Mouse (Mus musculus) embryonic facial prominence, embryonic 12.5 days (tissue): ENCODE measurements around the gene Gucy2d. TPM values are rescaled to one million over a fixed set of nuclear protein-coding genes. Genes with fewer than 3 reads are reported as not detected.

Source experiments
- ATAC-seq: fragments of 200-750 bp; cut with Nextera tagmentation; 2 replicates; pipeline ENCODE4 v1.8.0; 2017; ENCODE audit not compliant: insufficient number of reproducible peaks, insufficient read depth, low FRiP score, low TSS enrichment
- H3K27ac ChIP-seq: fragments of 300-500 bp; sonication (generic); 2 replicates; pipeline ENCODE4 v1.5.1; 2016; ENCODE audit warnings: mild to moderate bottlenecking
- H3K27me3 ChIP-seq: fragments of 300-500 bp; sonication (generic); 2 replicates; pipeline ENCODE4 v1.6.1; 2016; ENCODE audit warnings: mild to moderate bottlenecking, moderate library complexity
- H3K36me3 ChIP-seq: fragments of 300-500 bp; sonication (generic); 2 replicates; pipeline ENCODE4 v1.6.1; 2016; ENCODE audit warnings: mild to moderate bottlenecking
- H3K4me1 ChIP-seq: fragments of 300-500 bp; sonication (generic); 2 replicates; pipeline ENCODE4 v1.6.1; 2016
- H3K4me2 ChIP-seq: fragments of 300-500 bp; sonication (generic); replicated peaks from 2 replicates; pipeline ENCODE4 v1.6.1; 2016; ENCODE audit warnings: mild to moderate bottlenecking, moderate library complexity
- H3K4me3 ChIP-seq: fragments of 300-500 bp; sonication (generic); 2 replicates; pipeline ENCODE4 v1.5.1; 2016; ENCODE audit warnings: mild to moderate bottlenecking
- H3K9ac ChIP-seq: fragments of 300-500 bp; sonication (generic); 2 replicates; pipeline ENCODE4 v1.6.1; 2016; ENCODE audit warnings: mild to moderate bottlenecking, moderate library complexity
- H3K9me3 ChIP-seq: fragments of 300-500 bp; sonication (generic); 2 replicates; pipeline ENCODE4 v1.6.1; 2016; ENCODE audit warnings: mild to moderate bottlenecking, moderate library complexity
- WGBS: fragments of 180-500 bp; shearing (Covaris S2); methylation state at CpG from one replicate; pipeline ENCODE4 v1.1.7; 2016; 5-methylcytosine and 5-hydroxymethylcytosine counted together
- polyA plus RNA-seq: library from polyadenylated mRNA; unstranded; fragments of >200 nt; fragmentation: Nextera tagmentation; extraction: Ambion mirVana; gene quantifications from 2 replicates; pipeline ENCODE4 v1.2.1, GENCODE M21; 2016

Gucy2d gene
- polyA plus RNA-seq, 1 experiment from 2014 or later: 0.04 TPM

DNA sequence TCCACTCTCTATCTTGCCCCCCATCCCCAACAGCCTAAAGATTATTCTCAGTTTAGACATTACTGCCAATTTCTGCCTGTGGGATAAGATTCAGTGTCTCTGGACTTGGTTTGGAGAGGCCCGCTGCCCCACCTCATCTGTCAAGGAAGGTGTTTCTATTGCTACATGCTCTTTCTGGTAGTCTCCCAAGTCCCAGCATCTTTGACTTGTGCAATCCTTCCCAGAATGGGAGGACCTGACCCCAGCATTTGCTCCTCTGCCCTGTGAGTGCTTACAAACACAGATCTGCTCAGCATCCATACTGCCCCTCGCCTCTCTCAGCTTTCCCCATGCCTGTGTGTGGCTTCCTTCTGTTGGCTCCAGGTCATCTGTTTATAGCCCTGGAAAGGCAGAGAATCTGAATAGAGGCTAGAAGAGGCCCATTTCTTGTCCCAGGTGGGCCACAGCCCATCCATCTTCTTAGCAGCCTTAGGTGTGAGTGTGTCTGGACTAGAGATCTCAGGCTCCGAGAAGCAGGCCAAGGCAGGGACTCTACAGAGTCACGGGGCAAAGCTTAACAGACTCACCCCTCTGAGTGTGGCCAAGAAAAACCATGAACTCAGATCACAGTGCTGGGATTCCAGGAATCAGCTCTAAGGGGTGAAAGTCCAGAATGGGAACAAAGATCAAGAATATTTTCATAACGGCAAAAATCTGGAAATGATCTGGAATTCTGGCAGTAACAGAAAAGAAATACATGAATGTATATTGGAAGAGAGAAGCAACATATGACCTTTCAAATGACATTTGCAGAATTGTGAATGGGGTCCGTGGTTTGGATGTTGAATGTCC is 84.9 kb downstream of the Gucy2d start:
- H3K27me3 ChIP-seq: no peaks in the 10 kb centered on the region
- WGBS: 79% methylated on average over 6 of the region's 6 CpGs
- H3K4me1 ChIP-seq: peaks cover 17% of the 10 kb centered on the region
- no peaks in the 10 kb centered on the region for H3K9me3 ChIP-seq
- H3K36me3 ChIP-seq: no peaks in the 10 kb centered on the region
- H3K9ac ChIP-seq: no peak overlapping the region
- ATAC-seq: no peak
- no peak overlapping the region for H3K4me2 ChIP-seq
- no peak overlapping the region for H3K4me3 ChIP-seq
- no peak overlapping the region for H3K27ac ChIP-seq

Other genes starting within 250 kb of the Gucy2d start
- gene B3gnt6, start 240.9 kb upstream of the Gucy2d start, polyA plus RNA-seq: not detected in 2 replicates
- gene Acer3, start 119.2 kb upstream of the Gucy2d start, polyA plus RNA-seq: 23.0 and 24.1 TPM in 2 replicates
- 15.9 and 16.3 TPM in 2 replicates for gene Tsku, start 79.1 kb upstream of the Gucy2d start, polyA plus RNA-seq
- gene Lrrc32, start 48.9 kb downstream of the Gucy2d start, polyA plus RNA-seq: 3.9 and 4.6 TPM in 2 replicates
- 32.6 and 35.2 TPM in 2 replicates for gene Emsy, start 216.4 kb downstream of the Gucy2d start, polyA plus RNA-seq